Mouse (Mus musculus): ENCODE results near the gene Atp6v1g1. TPM values are rescaled to one million over a fixed set of nuclear protein-coding genes. Genes with fewer than 3 reads are reported as not detected.

The Atp6v1g1 gene
- polyA plus RNA-seq, 1 experiment = 117 TPM

GRCm38 (mm10) chr4:63525514-63525913, 19.1 kb upstream of the Atp6v1g1 start:
- TF ChIP-seq CTCF (conservative IDR thresholded peaks at IDR 0.05; ENCODE audit: insufficient read depth, insufficient read length, low read depth, low read length) (no peak), POLR2A (IDR thresholded peaks at IDR 0.05; ENCODE audit: low read depth, low read length) (no peak)
- no peaks in the 10 kb centered on the region for H3K36me3 ChIP-seq (ENCODE audit: control insufficient read depth, insufficient read depth, low read length)
- H3K4me3 ChIP-seq (ENCODE audit: insufficient read depth, low read depth, low read length) = no peak overlapping the region
- WGBS = 84% methylated on average over 8 of the region's 8 CpGs
- no peak overlapping the region for H3K27ac ChIP-seq (ENCODE audit: insufficient read depth, low read depth, low read length)
- peak; percentile 14 for DNase-seq
- no peaks in the 10 kb centered on the region for H3K27me3 ChIP-seq (replicated peaks; ENCODE audit: control insufficient read depth, insufficient read depth, low read length)
- no peaks in the 10 kb centered on the region for H3K4me1 ChIP-seq (ENCODE audit: control insufficient read depth, insufficient read depth, low read length)

- Histone ChIP-seq H3K27me3 (replicated peaks; ENCODE audit: control insufficient read depth, insufficient read depth, low read length) (no peaks in the 10 kb centered on the region), H3K27ac (ENCODE audit: insufficient read depth, low read depth, low read length) (no peak overlapping the region), H3K36me3 (ENCODE audit: control insufficient read depth, insufficient read depth, low read length) (no peaks in the 10 kb centered on the region), H3K4me1 (ENCODE audit: control insufficient read depth, insufficient read depth, low read length) (no peaks in the 10 kb centered on the region), H3K4me3 (ENCODE audit: insufficient read depth, low read depth, low read length) (no peak overlapping the region)
- 69% methylated on average over 6 of the region's 6 CpGs for WGBS
- TF ChIP-seq CTCF (conservative IDR thresholded peaks at IDR 0.05; ENCODE audit: insufficient read depth, insufficient read length, low read depth, low read length) (no peak), POLR2A (IDR thresholded peaks at IDR 0.05; ENCODE audit: low read depth, low read length) (no peak)
- DNase-seq = no peak
Observed at GRCm38 (mm10) chr4:63528946-63529345, 15.6 kb upstream of the Atp6v1g1 start.

GRCm38 (mm10) chr4:63530409-63530808, 14.2 kb upstream of the Atp6v1g1 start:
- Histone ChIP-seq H3K4me1 (ENCODE audit: control insufficient read depth, insufficient read depth, low read length) (no peaks in the 10 kb centered on the region), H3K36me3 (ENCODE audit: control insufficient read depth, insufficient read depth, low read length) (no peaks in the 10 kb centered on the region), H3K27me3 (replicated peaks; ENCODE audit: control insufficient read depth, insufficient read depth, low read length) (no peaks in the 10 kb centered on the region), H3K27ac (ENCODE audit: insufficient read depth, low read depth, low read length) (no peak overlapping the region), H3K4me3 (ENCODE audit: insufficient read depth, low read depth, low read length) (no peak overlapping the region)
- 63% methylated on average over 7 of the region's 7 CpGs for WGBS
- TF ChIP-seq POLR2A (IDR thresholded peaks at IDR 0.05; ENCODE audit: low read depth, low read length) (no peak), CTCF (conservative IDR thresholded peaks at IDR 0.05; ENCODE audit: insufficient read depth, insufficient read length, low read depth, low read length) (no peak)
- DNase-seq = no peak

GRCm38 (mm10) chr4:63537602-63538001, 7.0 kb upstream of the Atp6v1g1 start:
- H3K27me3 ChIP-seq (replicated peaks; ENCODE audit: control insufficient read depth, insufficient read depth, low read length) = no peaks in the 10 kb centered on the region
- H3K36me3 ChIP-seq (ENCODE audit: control insufficient read depth, insufficient read depth, low read length) = no peaks in the 10 kb centered on the region
- H3K27ac ChIP-seq (ENCODE audit: insufficient read depth, low read depth, low read length) = no peak overlapping the region
- no peak for DNase-seq
- no peaks in the 10 kb centered on the region for H3K4me1 ChIP-seq (ENCODE audit: control insufficient read depth, insufficient read depth, low read length)
- 88% methylated on average over 4 of the region's 4 CpGs for WGBS
- H3K4me3 ChIP-seq (ENCODE audit: insufficient read depth, low read depth, low read length) = no peak overlapping the region
- TF ChIP-seq CTCF (conservative IDR thresholded peaks at IDR 0.05; ENCODE audit: insufficient read depth, insufficient read length, low read depth, low read length) = no peak
- TF ChIP-seq POLR2A (IDR thresholded peaks at IDR 0.05; ENCODE audit: low read depth, low read length) = no peak

GRCm38 (mm10) chr4:63542209-63542608, 2.4 kb upstream of the Atp6v1g1 start:
- peaks cover 9% of the 10 kb centered on the region; the same call in 1 of the 2 replicates for H3K4me1 ChIP-seq (ENCODE audit: control insufficient read depth, insufficient read depth, low read length)
- H3K27me3 ChIP-seq (replicated peaks; ENCODE audit: control insufficient read depth, insufficient read depth, low read length) = no peaks in the 10 kb centered on the region
- WGBS = 71% methylated on average over 2 of the region's 2 CpGs
- H3K36me3 ChIP-seq (ENCODE audit: control insufficient read depth, insufficient read depth, low read length) = no peaks in the 10 kb centered on the region
- no peak overlapping the region for H3K27ac ChIP-seq (ENCODE audit: insufficient read depth, low read depth, low read length)
- H3K4me3 ChIP-seq (ENCODE audit: insufficient read depth, low read depth, low read length) = no peak overlapping the region
- no peak for DNase-seq
- TF ChIP-seq CTCF (conservative IDR thresholded peaks at IDR 0.05; ENCODE audit: insufficient read depth, insufficient read length, low read depth, low read length) (no peak), POLR2A (IDR thresholded peaks at IDR 0.05; ENCODE audit: low read depth, low read length) (no peak)

- Histone ChIP-seq H3K4me3 (ENCODE audit: insufficient read depth, low read depth, low read length) (peak overlapping the region; percentile 12; the same call in 1 of the 2 replicates), H3K27me3 (replicated peaks; ENCODE audit: control insufficient read depth, insufficient read depth, low read length) (no peaks in the 10 kb centered on the region), H3K27ac (ENCODE audit: insufficient read depth, low read depth, low read length) (peak overlapping the region; percentile 33; the same call in 1 of the 2 replicates), H3K36me3 (ENCODE audit: control insufficient read depth, insufficient read depth, low read length) (peaks cover 2% of the 10 kb centered on the region; the same call in 1 of the 2 replicates), H3K4me1 (ENCODE audit: control insufficient read depth, insufficient read depth, low read length) (peaks cover 13% of the 10 kb centered on the region; the same call in 1 of the 2 replicates)
- DNase-seq = no peak
- TF ChIP-seq POLR2A (IDR thresholded peaks at IDR 0.05; ENCODE audit: low read depth, low read length) = no peak
- no peak for TF ChIP-seq CTCF (conservative IDR thresholded peaks at IDR 0.05; ENCODE audit: insufficient read depth, insufficient read length, low read depth, low read length)
- 46% methylated on average over 10 of the region's 10 CpGs for WGBS
Observed at GRCm38 (mm10) chr4:63543746-63544493, 652 bp upstream of the Atp6v1g1 start.

- DNase-seq = no peak
- Histone ChIP-seq H3K4me3 (ENCODE audit: insufficient read depth, low read depth, low read length) (peak overlapping the region; percentile 98), H3K36me3 (ENCODE audit: control insufficient read depth, insufficient read depth, low read length) (peaks cover 5% of the 10 kb centered on the region; the same call in 1 of the 2 replicates), H3K27me3 (replicated peaks; ENCODE audit: control insufficient read depth, insufficient read depth, low read length) (no peaks in the 10 kb centered on the region), H3K4me1 (ENCODE audit: control insufficient read depth, insufficient read depth, low read length) (peaks cover 13% of the 10 kb centered on the region; the same call in 1 of the 2 replicates), H3K27ac (ENCODE audit: insufficient read depth, low read depth, low read length) (peak overlapping the region; percentile 96)
- TF ChIP-seq CTCF (conservative IDR thresholded peaks at IDR 0.05; ENCODE audit: insufficient read depth, insufficient read length, low read depth, low read length) (no peak), POLR2A (IDR thresholded peaks at IDR 0.05; ENCODE audit: low read depth, low read length) (no peak)
- WGBS = 7% methylated on average over 26 of the region's 26 CpGs
Observed at GRCm38 (mm10) chr4:63545231-63545958, 823 bp downstream of the Atp6v1g1 start.
